Mouse (Mus musculus) right cerebral cortex, adult 18-20 months (tissue): ENCODE data around the gene Nlrp4a.
"Not testable (repeated sequence)": the region's sequence is repeated elsewhere in the genome, so short reads cannot be mapped to it uniquely, and the experiment has no call there.

Experiments
- DNase-seq: peaks from one replicate; pipeline ENCODE4 v3.0.0; 2022; ENCODE audit warnings: mixed read lengths

Gene Nlrp4a

GRCm38 (mm10) chr7:26434813-26435212 lies at the start of gene Nlrp4a:
Gene Nlrp4a (plus strand): TSS chr7:26435113.
- DNase-seq: no peak

- DNase-seq: not testable (repeated sequence)
Measured at GRCm38 (mm10) chr7:26386691-26387090, 48.2 kb upstream of the Nlrp4a start.

- not testable (repeated sequence) for DNase-seq
Measured at GRCm38 (mm10) chr7:26391137-26391536, 43.8 kb upstream of the Nlrp4a start.

GRCm38 (mm10) chr7:26391811-26392210 lies 43.1 kb upstream of the Nlrp4a start:
- DNase-seq: not testable (repeated sequence)

- DNase-seq: not testable (repeated sequence)
Measured at GRCm38 (mm10) chr7:26403600-26403999, 31.3 kb upstream of the Nlrp4a start, which contains the start of gene Nlrp9c. Gene Nlrp9c (minus strand): TSS chr7:26403700.

- DNase-seq: no peak
Measured at GRCm38 (mm10) chr7:26476690-26477089, 41.8 kb downstream of the Nlrp4a start.

GRCm38 (mm10) chr7:26489514-26489913 lies 54.6 kb downstream of the Nlrp4a start:
- DNase-seq: not testable (repeated sequence)
